Mouse (Mus musculus) spleen, adult 2 months (tissue): ENCODE measurements at regions not wholly inside any gene's neighbourhood (a gene's known extent, or its start where the extent isn't known, plus 50 kb on each side); places are given as distances from the start of the nearest gene placed in this dataset.

ENCODE experiments used
- CTCF ChIP-seq: fragments of 200-500 bp; IDR thresholded peaks from 2 replicates; pipeline ENCODE4 v1.5.1; 2011; ENCODE audit warnings: mild to moderate bottlenecking, inconsistent platforms; ENCODE audit not compliant: insufficient read depth, insufficient read length, insufficient replicate concordance; ENCODE audit errors: extremely low read depth
- POLR2A ChIP-seq: fragments of 200-500 bp; IDR thresholded peaks from 2 replicates; pipeline ENCODE4 v1.6.1; 2011; ENCODE audit warnings: low read depth, low read length, inconsistent platforms

- no peak for TF ChIP-seq CTCF
- TF ChIP-seq POLR2A, result no peak
These were observed 190.1 kb upstream of the Arid1b start for GRCm38 (mm10) chr17:4804013-4804412.
